Mouse (Mus musculus): ENCODE measurements around the gene St3gal4.
A peak's percentile ranks its signal among the peaks of the same experiment; 100 is the strongest.
"Not testable (repeated sequence)": the region's sequence is repeated elsewhere in the genome, so short reads cannot be mapped to it uniquely, and the experiment has no call there.

The St3gal4 gene

DNA sequence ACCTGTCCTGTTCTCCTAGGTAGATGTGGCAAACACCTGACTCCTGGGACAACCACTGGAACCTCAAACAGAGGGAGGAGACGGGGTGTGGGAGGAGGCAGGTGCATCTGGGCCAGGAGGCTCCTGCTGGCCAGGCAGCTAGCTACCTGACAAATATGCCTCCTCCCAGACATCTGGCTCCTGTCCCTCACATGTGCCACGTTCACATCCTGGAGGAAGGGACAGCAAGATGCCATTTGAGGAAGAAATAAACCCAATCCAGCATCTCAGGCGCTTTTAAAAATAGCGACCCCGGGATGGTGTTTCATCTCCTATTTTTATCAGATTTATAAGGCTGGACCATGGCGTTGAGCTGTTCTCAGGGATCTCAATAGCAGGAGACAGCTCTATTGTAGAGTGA lies at the start of gene St3gal4:
TSS of gene St3gal4 (minus strand) at position 101 of the 400 bp plus-strand sequence.
- no peak for DNase-seq (ENCODE audit: low spot score)

DNA sequence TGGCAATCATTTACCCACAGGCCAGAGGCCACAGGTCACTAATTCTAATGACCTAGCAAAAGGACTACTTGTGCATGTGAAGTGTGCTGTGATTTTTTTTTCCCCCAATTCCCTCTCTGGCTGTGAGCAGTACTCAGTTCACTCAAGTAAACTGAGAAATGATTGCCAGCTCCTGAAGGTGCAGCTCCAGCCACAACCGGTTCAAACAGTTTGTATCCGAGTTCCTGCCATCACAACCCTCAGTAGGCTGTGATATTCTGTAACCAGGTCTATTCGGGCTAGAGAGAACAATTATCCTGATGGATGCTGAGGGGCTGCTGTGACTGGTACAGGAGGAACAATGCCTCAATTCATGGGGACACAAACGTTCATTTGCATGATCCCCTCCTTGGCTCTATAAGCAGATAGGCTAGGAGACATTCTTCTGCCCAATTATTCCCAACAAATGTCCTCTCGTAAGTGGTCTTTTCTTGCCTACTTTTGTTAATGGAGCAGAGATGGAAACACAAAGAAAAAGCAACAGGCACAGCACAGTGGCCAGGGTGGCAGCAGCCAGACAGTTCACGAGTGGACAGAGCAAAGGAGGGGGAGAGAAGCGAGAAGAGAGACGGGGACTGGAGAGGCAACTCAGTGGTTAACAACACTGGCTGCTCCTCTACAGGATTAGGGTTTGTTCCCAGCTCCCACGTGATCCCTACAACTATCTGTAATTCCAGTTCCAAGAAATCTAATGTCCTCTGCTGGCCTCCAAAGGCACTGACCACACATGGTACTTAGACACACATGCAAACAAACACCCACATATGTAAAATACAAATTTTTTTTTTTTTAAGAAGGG lies 47.9 kb upstream of the St3gal4 start:
- DNase-seq (ENCODE audit: low spot score) = no peak

DNA sequence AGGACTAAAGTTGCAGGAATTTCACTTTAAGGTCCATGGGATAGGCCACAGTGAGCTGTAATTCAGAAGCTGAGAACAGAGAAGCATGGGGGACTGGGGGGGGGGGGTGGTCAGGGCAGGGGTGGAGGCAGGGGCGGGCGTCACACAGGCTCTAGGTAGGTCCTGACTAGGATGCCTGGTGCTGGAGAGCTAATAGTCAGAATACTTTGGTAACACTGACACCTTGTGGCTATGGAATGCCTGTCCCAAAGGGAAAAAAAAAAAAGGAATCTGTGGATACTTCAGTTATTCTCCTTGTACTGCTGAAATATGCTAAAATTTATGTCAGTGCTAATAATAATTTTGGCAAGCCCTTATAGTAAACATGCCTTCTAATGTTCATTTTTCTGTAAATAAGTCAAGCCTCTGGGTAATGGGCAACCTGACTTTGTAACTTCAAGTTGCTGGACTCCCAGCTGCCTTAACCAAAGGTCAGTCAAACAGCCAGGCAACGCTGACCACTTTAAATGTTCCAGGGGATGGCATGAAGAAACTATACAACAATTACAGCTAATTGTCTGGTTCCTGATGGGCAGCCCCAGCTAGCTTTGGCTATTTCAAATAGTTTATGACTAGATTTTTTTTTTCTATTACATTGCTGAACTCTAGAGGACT lies 47.2 kb upstream of the St3gal4 start:
- no peak for DNase-seq (ENCODE audit: low spot score)

DNA sequence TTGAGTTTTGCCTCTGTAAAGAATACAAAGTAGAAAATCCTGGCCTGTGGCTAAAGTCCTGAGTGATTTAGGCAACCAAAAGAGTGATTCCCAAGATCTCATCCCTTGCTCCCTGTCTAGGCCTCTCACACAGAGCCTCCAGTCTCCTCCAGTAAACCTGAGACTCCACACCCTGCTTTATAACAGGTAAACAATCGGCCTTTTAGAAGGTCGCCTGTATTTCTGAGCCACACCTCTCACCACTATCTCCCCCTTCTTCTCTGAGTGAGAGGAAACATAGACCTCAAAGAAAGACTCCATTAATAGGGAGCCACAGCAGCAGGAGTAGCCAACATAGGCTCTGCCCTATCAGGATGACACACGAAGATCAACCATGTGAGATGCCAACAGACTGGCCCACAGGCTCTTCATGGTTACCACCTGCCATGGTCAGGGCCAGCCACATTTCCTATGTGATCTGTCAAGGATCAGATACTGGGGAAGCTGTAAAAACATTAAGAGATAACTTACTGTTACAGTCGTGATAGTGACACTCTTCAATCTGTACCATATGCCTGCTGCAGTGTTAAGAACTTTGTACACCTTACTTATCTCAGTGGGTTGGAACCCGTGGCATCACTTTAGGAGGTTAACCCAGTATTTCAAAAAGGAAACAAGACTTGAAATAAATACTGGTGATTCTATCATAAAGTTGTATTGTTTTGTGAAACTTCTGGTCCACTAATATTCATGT lies 45.2 kb upstream of the St3gal4 start:
- no peak for DNase-seq (ENCODE audit: low spot score)

DNA sequence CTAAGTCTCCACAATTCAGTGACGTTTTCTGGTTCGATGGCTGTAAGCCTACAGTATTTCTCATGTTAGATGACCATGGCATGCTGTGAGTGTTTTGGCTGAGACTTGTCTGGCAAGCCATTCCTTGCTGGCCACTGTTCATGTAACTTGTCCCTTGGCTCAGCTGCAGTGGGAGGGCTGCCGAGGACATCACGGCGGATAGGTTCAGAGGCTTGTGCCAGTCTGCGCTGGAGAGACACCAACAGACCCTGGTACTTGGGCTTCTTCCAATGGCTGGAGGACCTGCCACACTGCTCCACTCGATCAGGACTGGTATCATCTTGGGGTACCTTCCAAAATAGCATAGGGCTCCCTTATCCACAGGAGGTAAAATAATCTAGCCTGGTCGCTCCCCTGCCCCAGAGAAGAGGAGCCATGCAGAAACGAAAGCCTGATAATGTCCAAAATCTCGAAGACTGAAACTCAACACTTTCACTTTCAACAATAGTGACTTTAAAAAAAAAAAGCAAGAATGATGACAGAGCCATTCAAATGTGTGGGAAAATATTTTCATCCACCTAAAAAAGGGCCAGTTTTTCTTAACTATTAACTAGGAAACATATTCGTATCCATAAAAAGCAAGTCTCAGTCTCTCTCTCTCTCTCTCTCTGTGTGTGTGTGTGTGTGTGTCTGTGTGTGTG lies 44.1 kb upstream of the St3gal4 start:
- DNase-seq (ENCODE audit: low spot score) = peak; percentile 56

DNA sequence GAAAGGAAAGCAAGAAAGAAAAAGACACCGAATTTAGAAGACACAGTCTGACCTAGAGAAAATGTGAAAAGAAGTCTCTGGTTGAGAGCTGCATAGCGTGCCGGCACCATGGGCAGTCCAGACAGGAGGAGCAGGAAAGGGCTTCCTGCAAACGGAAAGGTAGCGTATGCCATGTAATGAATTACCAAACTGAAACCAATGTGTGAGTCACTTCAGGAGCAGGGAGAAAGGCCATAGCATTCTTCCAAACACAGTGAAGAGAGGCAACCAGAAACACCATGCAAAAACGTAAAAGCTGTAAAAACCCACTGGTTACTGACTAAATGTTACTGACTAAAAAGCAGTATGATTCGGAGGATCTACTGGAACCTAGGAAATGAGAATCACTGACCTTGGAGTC lies 42.7 kb upstream of the St3gal4 start:
- DNase-seq (ENCODE audit: low spot score) = no peak

DNA sequence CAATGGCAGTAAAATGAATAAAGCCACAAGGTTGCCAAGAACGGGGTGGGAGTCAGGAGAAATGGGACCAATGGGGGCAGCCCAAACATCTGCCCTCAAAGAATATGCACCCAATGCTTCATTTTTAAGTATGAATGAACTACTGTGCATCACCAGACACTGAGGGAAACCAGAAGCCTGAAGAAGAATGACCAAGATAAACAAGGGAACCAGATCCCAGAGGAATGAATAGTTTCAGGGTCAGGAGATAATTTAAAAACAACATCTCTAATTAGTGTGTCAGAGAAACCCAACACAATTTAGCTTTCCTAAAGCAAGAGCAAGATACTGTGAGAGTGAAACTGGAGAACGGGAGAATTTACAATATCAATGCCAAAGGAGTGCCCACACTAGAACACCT lies 41.6 kb upstream of the St3gal4 start:
- DNase-seq (ENCODE audit: low spot score) = no peak

DNA sequence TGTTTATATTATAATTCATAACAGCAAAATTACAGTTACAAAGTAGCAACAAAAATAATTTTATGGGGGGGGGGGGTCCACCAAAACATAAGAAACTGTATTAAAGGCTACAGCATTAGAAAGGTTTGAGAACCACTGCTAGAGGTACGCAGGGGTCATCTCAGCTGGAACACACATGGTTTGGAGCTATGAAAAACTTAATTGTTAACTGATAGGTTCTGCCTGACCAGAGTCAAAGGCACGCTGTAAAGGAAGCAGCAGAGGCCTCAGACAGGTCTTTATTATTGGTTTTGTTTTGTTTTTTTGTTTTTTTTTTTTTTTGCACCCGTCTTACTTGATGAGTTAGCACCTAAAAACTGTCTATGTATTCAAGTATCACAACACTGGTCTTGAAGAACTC lies 39.4 kb upstream of the St3gal4 start:
- DNase-seq (ENCODE audit: low spot score) = no peak

DNA sequence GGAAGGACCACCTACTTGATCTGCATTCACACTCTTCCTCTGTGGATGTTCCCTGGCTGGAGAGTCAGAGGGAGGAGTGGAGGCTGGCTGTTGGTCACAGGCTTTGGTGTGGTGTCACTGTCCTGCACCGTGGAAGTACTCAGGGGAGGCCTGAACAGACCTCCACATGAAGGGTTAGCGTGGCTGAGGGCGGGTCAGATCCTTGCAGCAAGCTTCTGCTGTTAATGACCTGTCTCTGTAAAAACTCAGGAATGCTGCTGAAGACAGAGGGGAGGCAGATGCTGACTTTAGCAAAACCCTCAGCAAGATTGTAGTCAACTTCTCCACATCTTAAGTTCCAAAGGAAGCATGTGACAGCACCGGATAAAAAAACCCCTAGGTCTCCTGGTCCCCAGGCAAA lies 37.8 kb upstream of the St3gal4 start:
- no peak for DNase-seq (ENCODE audit: low spot score)

DNA sequence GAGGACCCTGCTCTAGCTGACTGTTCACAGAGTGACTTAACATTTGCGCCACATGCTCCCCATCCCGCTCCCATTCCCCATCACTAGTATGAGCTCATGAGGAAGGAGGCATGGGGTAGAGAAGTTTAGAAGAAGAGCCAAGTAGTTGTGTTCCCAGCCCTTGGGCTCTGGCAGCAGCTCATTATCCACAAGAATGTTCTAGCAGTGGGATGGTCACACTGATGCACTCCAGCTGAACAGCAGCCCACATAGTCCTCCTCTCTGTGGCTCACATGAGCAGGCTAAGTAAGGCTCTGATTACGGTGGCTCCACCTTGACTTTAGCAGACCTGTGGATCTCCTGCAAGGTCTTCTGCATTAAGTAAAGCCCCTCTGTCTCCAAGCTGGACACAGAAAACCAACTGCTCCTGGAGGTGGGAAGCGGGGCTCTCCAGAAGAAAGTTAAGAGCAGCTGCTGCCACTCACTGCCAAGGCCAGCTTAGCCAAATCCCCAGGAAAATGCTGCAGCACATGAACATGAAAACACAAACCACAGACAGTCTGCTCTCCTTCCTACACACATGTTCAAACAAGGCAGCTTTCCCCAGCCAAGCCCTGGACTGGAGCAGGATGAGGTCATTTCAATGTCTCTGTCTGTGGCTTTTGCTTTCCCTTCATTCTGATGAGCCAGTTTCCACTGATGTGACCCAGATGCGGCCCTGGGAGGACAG lies 37.1 kb upstream of the St3gal4 start:
- DNase-seq (ENCODE audit: low spot score) = no peak

DNA sequence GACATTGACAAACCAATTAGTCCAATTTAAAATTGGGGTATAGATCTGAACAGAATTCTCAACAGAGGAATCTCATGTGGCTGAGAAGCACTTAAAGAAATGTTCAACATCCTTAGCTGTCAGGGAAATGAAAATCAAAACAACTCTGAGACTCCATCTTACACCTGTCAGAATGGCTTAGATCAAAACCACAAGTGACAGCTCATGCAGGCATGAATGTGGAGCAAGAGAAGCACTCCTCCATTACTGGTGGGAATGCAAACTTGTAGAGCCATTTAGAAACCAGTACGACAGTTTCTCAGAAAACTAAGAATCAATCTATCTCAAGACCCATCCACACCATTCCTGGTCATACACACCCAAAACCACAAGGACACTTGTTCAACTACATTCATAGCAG lies 33.9 kb upstream of the St3gal4 start:
- no peak for DNase-seq (ENCODE audit: low spot score)

DNA sequence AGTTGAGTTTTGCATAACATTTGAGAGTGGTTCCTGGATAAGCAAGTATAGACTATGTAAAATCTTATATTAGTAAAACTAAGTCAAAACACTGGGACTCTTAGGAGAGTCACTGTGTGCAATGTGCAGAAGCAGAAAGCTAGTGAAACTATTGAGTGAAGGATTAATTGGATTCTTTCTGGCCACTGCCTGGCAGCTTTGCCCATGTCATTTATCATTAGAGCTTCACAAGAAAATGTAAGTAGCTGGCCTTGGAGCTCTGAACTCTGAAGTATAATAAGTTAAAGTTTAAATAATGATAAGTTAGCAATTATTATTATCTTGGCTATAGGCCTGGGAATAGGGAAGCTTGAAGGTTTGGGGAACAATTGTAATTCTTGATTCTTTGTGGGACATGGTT lies 29.8 kb upstream of the St3gal4 start:
- not testable (repeated sequence) for DNase-seq (ENCODE audit: low spot score)

DNA sequence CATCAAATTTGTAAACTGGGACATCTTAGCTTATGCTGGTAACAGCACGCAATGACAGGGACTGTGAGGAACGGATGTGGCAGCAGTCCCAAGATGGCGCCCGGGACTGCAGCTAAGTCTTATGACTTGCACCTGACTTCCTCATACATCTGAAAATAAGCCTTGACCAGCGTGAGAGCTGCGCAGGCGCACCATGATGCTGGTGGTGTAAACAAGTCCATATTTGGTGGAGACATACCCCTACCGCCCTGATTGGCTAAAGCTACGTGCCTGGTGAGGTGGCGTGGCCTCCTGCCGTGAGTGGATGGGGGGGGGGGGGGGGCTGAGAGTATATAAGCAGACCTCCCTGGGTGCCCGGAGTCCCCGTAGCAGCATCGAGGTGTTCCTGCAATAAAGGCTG lies 28.2 kb upstream of the St3gal4 start:
- not testable (repeated sequence) for DNase-seq (ENCODE audit: low spot score)

DNA sequence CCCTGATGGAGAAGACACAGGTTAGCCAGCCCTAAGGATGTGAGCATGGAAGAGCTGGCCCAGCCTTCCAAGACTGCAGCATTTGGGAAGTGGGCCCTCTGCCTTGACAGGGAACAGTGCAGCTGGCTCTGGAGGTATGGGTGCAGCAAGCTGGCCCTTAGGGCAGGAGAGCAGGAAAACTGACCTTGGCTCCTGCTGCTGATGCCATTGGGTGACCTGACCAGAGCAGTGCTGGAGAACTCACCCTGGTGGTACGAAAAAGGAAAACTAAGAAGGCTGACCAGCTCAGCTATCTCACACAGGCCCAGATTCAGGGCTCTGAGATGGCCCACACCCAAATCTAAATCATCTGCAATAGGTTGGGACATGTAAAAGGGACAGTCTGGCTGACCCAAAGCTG lies 26.8 kb upstream of the St3gal4 start:
- no peak for DNase-seq (ENCODE audit: low spot score)

DNA sequence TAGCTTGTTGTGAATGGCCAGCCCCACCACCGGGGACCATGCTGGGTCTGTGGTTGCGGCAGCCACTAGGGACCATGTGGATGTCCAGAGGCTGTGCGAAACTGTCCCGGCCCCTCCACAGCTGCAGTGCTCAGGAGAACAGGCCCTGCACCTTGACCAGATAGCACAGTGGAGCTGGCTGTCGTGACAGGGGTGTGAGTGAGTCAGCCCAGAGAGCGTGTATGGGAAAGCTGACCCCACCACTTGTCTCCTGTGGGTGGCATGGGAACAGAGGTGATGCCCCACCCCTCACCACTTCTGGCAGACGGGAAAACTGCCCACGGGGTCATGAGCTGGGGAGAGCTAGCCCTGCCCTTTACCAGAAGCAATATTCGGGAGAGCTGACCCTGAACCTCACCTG lies 26.1 kb upstream of the St3gal4 start:
- no peak for DNase-seq (ENCODE audit: low spot score)

DNA sequence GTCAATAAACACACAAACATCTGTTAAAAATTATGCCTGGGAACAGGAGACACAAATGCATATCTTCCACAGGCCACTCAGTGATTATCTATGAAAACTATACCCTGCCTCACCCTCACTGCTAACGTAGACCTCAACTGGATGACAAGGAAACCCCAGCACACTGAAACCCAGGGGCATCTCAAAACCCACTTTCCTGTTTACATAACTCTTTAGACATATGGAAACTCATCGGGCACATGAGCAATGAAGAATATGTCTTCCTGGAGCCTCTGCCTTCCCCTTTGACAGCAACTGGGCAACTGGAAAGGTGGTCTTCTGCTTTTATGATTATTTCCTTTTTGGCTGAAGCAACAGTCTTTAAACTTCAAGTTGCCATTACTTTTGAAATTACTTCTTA lies 23.2 kb upstream of the St3gal4 start:
- no peak for DNase-seq (ENCODE audit: low spot score)

DNA sequence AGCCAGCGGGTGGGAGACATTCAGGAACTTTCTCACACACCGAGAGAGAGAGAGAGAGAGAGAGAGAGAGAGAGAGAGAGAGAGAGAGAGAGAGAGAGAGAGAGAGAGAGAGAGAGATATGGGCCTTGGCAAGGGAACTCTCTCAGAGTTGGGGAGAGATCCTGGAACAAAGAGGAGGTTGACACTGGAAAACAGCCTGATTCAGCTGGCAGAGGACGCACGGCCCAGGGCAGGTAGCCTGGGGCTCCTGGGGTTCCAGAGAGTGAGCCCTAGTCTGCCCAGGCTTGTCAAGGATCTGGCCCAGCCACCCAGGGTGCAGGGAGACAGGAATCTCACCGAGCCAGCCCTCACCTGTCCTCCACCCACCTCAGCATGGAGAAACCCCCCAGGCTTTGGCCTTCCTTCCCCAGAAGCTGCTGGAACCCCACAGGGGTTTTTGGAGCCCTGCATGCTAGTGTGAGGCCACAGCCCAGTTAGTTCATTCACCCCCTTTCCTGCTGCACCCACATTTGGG lies 20.2 kb upstream of the St3gal4 start:
- no peak for DNase-seq (ENCODE audit: low spot score)

DNA sequence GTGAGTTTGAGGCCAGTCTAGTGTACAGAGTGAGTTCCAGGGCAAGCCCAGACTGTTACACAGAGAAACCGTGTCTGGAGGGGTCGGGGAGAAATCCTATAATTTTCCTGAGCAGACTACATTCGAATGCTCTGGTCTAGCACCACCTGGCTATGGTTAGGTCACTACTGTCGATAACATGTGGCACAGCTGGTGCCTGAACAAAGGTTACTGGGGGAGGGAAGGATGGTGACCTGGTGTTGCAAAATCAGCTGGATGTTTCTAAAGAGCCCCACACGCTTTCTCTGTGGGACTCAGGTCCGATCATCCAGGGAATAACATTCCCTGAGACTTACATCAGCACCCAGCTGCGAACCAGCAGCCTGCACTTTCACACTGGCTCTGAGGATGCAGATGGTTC lies 19.0 kb upstream of the St3gal4 start:
- no peak for DNase-seq (ENCODE audit: low spot score)

DNA sequence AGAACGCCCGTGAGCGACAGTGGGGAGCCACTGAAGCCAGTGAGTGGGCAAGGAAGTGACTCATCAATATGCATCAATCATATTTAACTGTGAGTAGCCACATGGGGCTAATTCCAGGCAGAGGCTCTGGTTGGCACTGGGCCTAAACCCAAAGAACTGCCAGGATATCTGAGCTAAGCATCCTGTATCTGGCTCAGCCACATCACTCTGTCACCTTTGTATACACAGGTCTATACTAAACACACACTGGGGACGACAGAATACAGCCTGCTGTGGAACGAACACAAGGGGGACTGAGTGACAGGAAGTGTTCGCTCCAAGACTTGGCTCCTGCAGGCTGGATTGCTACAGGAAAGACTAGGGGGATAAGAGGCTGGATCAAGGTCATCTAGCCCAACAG lies 16.5 kb upstream of the St3gal4 start:
- DNase-seq (ENCODE audit: low spot score) = no peak

DNA sequence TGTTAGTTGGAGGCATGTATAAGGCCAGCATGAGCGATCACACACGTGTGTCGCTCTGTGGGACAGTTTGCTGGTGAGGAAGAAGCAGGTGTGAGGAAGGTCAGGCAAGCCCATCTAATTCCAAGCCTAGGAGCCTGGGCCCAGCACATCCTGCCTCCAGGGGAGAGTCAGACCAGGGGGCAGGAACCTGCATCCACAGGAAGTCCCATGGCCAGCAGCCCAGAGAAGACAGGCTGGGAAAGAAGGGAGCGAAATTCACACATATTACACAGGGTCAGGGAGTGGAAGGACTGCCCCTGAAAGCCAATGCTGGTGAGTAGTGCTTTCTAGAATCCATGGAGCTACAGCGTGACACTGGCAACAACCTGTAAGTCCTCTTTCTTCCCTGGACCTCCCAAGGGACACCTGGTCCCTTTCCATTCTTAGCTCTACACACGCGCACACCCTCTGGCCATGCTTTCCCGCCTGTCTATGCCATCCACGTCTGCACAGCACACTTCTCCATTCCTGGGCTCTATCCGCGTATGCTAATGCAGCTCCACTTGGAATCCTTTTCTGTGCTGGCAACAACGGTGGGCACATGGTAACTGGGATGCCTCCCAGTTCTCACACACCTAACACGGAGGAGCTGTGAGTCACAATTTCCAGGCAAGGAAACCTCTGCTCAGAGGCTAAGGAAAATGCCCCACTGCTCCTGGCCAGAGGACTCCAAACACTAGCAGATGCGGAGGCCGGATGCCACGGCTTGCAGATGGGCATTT lies 12.7 kb upstream of the St3gal4 start:
- DNase-seq (ENCODE audit: low spot score) = no peak

DNA sequence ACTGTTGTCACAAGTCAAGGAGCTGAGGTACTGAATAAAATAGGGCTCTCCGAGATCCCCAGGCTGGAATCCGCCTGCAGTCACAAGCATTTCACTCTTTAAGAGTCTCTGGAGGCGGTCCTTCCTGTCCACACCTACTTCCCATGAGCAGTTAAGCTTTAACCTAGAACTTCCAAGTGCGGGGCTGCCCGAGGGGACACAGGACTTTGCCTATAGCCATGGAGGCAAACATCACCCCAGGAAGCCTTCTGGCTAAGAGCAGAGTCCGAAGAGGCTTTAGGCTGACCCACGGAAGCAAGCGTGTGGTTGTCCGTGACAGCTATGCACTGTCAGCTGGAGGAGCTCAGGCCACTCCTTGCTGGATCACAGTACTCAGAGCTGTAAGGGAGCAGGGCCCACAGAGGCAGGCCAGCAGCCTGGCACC lies 9.9 kb upstream of the St3gal4 start:
- no peak for DNase-seq (ENCODE audit: low spot score)

Measured in testis, postnatal 10 days (tissue).